Mouse (Mus musculus): Measurements from ENCODE around the gene Zfp800.

The Zfp800 gene

DNA sequence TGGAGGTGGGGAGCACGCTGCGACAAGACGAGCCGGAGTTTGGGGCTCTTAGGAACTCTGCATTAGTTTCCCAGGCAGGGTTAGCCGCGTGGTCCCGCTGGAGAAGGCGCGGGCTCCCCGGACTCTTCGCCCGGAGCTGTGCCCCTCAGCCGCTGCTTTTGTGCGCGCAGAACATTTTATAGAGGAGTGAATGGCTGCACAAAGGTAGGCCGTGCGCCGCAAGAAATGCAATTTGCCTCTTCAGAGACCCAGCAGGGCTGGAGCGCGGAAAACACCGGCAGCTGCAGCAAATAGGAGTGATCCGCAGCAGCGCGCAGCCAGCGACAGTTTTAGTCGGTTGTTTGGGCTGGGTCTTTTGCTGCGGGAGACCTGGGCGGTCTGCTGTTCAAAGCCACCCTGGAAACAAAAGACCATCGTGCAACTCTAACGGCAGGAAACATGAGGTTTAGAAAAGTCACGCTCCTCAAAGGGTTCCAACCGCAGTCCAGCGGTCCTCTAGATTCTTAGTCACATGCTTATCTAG lies at the start of gene Zfp800:
Zfp800 (minus strand) TSS at position 325 of the 523 bp plus-strand sequence.
- peak; percentile 53 for DNase-seq (ENCODE audit: low read depth)

DNA sequence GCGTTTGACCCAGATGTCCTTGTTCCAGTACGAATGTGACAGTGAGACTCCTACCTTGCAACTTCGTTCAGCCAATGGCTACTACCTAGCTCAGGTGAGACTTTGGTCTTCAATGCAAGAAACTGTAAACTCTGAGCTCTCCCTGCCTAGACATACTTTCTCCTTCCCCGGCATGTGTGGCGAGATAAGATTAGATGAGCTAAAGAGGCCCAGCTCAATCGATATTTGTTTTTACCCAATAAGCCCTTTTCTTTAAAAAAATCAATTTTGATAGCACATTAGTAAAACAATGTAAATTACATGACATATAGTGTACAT lies 33.7 kb upstream of the Zfp800 start:
- DNase-seq (ENCODE audit: low read depth): no peak

DNA sequence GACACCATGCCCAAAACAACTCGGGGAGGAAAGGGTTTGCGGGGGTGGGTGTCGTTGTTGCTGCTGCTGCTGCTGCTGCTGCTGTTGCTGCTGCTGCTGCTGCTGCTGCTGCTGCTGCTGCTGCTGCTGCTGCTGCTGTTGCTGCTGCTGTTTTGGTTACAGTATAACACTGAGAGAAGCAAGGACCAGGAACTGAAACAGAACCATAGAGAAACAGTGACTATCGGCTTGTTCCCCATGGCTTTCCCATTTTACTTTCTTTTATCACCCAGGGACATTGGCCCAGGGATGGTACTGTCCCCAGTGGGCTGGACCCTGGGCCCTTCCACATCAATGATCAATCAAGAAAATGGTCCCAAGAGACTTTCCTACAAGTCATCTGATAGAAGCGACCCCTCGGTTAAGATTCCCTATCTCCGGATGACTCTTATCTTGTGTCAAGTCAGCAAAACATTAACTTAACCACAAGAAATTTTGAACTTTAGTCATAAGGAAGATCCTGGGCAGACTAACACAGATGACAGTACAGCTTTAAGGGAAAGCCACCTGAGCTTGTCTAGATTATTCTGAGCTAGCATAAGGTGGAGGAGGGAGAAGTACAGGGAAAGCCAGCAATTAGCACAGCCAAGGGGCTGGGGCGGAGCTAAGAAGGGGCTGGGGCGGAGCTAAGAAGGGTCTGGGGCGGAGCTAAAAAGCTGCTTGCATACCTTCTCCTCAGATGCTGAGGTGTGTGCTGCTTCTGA lies 33.2 kb upstream of the Zfp800 start:
- DNase-seq (ENCODE audit: low read depth): no peak

DNA sequence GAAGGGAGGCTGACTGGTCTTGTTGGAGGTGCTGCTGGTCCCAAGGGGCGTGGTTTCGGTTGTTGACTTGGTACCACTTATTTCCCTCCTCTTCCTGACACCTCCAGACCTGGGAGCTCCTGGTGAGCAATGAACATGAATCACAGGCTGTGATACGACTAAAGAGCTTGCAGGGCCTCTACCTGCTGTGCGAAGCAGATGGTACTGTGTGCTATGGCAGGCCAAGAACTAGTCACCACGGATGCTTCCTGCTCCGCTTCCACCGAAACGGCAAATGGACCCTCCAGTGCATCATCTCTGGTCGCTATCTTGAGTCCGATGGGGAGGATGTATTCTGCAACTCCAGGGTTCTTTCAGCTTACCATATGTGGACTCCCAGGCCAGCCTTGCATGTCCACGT lies 32.1 kb upstream of the Zfp800 start:
- no peak for DNase-seq (ENCODE audit: low read depth)

DNA sequence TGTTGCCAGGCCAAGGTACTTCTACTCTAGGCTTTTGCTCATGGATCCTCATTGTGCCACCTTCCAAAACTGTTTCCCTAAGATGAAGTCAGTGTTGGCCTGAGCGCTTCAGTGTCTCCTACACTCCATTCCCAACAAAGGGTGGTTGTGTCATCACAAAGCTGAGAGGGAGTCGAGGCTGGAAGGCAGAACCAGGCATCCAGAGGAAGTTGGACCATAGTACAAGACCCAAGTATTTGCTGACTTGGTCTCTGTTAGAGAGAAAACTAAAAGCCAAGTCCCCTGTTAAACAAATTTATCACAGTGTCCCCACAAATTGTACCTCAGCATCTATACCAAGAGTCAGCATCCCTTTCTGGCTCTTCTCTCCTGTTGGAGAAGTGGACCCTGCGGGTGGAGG lies 30.5 kb upstream of the Zfp800 start, which contains the start of gene Gcc1:
Gcc1 (minus strand) TSS at position 101 of the 400 bp plus-strand sequence.
- no peak for DNase-seq (ENCODE audit: low read depth)

DNA sequence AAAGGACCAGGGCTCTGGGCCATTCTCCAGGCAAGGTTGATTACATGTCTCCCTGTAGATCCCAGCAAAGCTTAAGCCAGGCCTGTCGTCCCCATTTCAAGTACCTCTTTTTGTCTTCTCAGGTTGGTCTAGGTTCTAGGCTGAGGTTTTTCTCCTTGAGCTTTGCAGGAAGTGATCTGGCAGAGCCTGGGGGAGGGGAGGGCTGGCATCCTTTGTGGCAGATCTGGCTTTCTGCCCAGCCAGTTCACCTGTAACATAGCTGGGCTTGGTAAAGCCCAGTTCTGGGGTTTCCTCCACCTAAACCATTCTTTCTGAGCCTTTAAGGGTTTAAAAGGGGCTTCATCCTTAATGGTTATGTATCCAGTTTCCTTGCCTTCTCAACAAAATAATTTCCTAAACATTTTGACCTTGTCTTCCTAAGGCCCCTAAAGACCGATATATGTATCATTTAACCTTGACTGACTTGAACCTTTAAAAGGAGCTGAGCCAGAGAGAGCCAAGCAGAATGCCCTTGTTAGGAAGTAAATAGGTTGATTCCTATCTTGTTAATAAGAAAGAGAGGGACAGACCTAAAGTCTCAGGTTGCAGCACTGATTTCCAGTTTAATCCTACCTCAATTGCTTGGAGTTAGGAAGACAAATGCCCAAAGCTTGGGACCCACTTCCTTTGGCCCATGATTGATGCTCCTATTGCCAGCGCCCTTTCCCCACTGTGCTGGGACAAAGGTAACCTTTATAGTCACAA lies 29.5 kb upstream of the Zfp800 start, which contains the start of gene Fscn3:
Fscn3 (plus strand) TSS at position 694 of the 744 bp plus-strand sequence.
- DNase-seq (ENCODE audit: low read depth): peak; percentile 80

DNA sequence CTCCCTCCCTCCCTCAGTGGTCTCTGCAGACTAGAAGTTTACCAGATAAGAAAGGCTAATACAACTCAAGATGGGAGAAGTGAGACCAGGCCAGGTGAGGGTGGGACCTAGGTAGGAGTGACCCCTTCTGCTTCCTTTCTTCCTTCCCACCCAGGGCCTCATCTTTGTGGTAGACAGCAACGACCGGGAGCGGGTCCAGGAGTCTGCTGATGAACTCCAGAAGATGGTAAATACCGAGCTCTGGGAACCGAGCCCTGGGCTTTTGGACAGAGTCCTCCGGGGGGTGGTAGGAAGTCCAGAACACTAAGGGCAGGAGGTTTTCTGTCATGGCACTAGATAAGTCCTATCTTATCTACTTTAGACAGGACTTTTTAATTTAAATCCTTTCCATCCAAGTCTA lies 27.2 kb upstream of the Zfp800 start:
- no peak for DNase-seq (ENCODE audit: low read depth)

DNA sequence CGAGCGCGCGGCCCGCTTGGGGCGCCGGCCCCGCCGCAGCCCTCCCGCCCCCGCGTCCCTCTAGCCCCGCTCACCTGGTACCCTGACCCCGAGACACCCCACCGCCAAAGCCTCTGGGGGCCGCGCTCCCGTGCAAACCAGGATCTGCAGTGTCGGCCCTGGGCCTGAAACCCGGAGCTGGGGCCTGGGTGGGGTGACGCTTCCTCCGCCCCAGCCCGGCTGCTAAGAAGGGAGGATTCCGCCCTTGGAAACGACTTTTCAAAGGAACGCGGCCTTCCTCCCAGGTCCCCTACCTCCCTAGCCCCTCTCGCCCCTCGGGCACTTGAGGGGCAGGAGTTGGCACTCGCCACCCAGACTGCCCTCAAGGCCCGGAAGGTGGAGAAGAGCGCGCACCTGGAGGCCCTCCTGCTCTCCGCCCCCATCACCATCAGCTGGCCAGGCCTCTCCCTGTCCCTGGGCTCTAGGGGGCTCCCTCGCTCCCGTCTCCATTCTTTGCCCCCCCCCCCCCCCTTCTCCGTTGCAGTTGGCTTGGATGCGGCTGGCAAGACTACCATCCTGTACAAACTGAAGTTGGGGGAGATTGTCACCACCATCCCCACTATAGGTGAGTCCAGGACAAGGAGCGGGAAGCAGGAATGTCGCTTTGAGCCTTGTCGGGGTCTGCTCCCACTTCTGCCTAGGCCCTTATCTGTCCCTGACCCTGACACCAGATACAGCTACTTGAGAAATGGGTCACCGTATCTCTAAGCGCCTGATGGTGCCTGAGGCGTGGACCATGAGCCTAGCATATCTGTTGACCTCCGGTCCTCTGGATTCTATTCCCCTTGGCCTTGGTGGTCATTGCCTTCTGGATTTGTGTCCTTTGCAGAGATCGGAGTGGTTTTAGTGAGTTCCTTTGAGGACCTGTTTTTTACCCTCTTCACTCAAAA lies 26.2 kb upstream of the Zfp800 start:
- DNase-seq (ENCODE audit: low read depth): peak; percentile 67

DNA sequence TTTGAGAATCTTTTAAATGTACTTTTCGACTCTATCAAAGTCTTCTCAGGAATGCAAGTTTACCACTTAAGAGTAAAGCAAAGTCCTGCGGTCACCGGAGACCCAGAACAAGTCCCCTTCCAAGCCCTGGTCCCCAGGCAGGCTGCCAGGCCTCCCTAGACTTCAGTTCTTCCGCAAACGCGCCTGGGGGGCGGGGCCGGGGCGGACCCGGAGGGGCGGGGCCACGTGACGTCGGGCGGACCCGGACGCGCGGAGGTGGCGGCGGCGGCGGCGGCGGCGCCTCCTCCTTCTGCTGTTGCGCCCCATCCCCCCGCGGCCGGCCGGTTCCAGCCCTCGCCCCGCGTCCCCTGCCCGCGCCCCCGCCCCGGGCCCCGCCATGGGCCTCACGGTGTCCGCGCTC lies 25.5 kb upstream of the Zfp800 start, which contains the start of gene Arf5:
Arf5 (plus strand) TSS at position 248 of the 400 bp plus-strand sequence.
- peak; percentile 92 for DNase-seq (ENCODE audit: low read depth)

DNA sequence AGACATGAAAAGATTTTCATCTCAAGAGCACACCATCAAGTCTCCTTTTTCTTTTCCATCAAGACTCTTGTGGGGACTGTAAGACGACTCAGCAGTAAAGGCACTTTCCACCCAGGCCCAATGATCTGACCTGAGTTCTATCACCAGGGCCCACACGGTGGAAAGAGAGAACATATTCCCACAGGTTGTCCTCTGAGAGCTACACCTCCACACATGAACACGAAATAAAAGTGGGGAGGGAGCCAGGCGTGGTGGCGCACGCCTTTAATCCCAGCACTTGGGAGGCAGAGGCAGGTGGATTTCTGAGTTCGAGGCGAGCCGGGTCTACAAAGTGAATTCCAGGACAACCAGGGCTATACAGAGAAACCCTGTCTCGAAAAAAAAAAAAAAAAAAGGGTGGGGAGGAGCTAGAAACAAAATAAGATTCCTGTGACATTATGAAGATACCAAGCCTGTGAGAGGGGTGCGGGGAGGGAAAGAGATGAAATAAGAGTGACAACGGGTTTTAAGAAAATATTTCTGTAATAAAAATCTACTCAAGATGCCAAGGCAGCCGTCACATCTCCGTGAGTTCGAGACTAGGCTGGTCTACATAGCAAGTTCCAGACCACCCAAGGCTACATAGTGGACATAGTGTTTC lies 25.0 kb upstream of the Zfp800 start:
- DNase-seq (ENCODE audit: low read depth): no peak

DNA sequence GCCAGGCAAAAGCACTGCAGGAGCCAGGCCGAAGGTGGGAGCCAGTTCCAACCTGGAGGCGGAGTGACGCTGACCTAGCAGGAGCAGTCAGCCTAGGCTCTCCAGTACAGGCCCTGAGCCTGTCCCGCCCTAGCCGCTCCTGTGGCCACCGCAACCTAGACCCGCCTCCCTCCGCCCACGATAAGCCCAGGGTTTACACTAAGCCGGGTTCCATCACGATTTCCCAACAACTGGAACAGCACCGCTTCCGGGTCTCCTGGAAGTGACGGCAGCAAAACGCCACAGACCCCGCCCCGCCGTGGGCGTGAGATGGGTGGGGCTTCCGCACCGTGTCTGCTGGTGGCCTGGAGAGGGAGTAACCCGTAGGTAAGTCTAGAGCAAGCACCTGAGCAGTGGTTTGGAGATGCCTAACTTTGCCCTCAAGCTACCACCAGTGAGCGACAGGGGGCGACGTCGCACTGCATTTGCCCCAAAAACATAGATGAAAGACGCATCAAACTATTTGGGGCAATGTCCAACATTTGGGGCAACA lies 23.7 kb upstream of the Zfp800 start:
- peak; percentile 99 for DNase-seq (ENCODE audit: low read depth)

DNA sequence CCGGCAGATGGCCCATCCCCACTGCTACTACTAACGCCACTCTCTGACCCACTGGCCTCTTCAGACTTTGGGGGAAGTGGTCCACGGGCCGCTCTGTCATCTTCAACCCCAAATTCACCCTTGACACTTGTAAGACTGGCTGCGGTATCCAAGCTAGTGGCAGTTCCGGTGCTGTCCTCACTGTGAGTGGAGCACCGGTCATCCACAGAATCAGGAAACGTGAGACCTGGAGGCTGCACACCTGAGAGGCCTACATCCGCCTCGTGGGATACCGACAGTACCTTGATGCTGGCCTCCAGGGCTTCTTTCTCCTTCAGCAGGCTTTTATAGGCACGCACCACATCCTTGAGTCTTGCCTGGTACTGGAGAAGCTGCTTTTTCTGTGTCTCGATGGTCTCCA lies 23.1 kb upstream of the Zfp800 start:
- peak; percentile 33 for DNase-seq (ENCODE audit: low read depth)

DNA sequence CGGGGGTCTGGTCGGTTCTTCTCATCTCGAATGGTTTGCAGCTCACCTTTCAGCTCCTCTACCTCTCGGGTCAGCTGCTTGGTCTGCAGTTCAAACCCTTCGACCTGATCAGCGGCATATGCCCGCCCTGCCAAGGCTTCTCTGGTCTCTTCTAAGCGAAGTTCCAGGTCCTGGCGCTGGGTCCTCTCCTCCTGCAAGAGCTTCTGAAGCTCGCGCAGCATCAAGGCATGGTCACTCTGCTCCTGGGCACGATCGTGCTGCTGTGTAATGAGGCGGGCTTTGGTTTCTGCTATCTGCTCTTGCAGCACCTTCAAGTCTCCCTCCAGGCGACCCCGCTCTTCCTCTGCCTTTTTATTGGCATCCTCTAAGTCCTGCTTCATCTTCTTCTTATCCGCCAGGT lies 22.6 kb upstream of the Zfp800 start:
- DNase-seq (ENCODE audit: low read depth): no peak

DNA sequence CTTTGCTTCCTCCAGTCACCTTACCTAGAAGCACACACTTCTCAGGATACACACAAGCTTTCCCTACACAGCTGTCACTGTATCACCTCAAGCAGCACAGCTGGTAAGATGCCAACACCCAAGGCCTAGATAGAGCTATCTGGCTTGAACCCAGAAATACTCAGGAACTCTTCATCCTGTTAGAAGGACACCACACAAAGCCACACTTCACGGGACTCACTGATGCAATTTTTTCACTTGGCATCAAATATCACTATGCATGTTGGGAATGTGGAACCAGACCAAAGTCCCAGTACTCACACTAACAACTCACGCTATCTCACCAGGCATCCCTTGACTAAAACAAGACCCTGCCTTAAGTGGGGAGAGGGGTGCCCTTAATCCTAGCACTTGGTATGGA lies 21.9 kb upstream of the Zfp800 start:
- DNase-seq (ENCODE audit: low read depth): no peak

DNA sequence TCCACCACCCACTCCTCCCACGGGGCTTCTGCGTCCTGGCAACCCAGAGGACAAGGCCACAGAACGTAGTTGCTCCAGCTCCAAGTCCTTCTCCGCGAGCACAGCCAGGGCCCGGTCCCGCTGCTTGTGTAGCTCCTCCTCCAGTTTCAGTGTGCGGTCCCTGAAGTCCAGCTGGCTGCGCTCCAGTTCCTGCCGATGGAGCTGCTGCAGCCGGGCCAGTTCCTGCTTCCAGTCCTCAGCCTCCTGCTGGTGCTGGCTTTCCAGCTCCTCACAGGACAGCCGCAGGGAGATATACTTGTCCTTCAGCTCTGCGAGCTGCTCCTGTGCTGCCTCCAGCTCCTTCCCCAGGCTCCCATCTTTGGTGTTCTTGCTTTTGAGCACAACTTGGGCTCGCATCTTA lies 20.6 kb upstream of the Zfp800 start:
- no peak for DNase-seq (ENCODE audit: low read depth)

DNA sequence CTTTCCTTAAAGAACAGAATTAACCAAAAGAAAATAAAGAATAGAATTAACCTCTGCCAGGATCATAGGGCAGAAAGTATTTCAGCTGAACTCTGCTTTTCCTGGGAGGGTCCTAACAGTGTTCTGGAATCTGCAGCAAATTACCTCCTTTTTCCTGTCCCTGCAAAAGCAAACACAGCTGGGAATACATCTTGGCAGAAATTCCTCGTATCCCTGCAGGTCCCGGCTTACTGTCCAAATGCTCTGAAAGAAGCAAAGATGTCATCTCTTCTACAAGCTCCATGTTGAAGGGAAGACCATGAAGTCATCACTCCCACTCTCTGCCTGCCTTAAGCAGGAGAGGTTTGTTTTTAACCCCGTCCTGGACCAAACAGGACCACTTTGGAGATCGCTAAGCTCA lies 19.2 kb upstream of the Zfp800 start:
- DNase-seq (ENCODE audit: low read depth): no peak

DNA sequence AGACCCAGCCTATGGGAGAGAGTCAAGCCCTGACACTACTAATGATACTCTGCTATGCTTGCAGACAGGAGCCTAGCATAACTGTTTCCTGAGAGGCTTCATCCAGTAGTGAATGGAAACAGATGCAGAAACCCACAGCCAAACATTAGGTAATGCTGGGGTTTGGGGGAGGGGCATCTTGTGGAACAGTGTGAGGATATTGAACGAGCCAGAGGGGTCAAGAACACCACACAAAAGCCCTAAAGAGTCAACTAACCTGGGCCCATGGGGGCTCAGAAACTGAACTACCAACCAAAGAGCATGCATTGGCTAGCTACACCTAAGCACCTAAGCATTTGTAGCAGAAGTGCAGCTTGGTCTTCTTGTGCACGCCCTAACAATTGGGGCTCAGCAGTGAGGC lies 13.4 kb upstream of the Zfp800 start:
- DNase-seq (ENCODE audit: low read depth): no peak

DNA sequence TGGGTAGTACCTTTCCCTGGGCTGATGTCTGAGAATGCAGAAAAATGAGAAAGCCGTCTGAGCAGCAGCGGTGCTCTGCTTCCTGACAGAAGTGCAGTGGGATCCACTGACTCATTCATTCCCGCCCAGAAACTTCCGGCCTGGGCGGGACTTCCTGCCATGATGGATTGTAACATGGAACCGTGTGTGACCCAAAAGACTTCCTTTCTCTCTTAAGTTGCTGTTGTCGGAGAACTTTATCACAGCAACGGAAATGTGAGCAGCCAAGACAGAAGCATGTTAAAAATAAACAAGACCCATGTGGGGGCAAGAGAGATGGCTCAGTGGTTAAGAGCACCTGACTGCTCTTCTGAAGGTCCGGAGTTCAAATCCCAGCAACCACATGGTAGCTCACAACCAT lies 12.2 kb upstream of the Zfp800 start:
- DNase-seq (ENCODE audit: low read depth): peak; percentile 62

DNA sequence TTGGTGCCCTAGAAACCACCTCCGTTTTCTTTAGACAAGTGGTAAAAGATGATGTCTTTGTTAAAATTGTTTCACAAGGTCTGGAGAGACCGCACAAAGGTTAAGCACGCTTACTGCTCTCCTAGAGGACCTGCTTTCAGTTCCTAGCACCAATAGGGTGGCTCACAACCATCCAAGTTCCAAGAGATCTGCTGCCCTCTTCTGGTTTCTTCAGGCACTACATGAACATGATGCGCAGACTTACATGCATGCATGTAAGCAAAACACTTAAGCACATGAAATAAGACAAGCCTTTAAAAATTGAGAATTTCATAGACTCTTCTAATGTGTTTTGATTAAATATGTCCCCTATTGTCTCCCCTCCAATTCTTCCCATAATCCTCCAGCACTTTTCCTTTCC lies 2.0 kb upstream of the Zfp800 start:
- peak; percentile 60 for DNase-seq (ENCODE audit: low read depth)

DNA sequence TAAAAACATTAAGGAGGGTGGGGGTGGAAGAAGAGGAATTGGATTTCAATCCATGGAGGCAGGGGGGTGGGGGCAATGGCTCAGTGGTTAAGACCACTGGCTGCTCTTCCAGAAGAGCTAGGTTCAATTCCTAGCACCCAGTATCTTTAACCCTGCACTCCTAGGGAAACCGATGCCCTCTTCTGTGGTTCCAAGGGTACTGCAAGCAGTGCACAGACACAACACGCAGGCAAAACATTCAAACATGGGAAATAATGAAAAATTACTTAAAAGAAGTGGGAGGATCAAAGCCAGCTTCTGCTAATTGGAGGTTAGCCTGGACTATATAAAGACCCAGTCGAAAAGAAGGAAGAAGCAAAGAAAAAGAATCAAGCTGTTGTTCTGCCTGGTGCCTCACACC lies 921 bp upstream of the Zfp800 start:
- peak; percentile 18 for DNase-seq (ENCODE audit: low read depth)

DNA sequence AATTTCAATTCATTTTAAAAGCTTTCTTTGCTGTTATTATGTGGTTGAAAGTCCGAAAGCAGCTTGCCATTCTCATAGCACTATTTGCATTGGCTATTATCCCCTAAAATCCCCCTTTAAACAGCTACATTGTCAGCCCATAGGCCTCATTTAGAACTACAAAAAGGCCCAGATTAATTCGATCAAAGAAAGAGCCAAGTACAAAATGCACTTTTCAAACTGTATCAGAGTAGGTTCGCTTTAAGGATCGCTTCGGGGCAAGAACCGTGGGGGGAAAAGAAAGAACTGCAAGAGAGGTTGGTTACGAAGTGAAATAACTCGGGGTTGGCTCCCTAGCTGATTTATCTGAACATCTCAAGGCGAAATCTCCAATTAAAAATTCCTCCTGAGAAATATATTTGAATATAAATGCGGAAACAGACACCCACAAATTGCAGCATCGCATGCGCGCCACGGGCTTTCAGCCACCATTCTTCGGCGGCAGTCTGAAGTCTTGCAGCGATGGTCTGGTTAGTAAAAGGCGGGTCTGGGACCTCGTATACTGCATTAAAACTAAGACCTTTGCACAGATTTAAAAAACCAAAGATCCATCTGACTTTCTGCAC lies 850 bp downstream of the Zfp800 start:
- DNase-seq (ENCODE audit: low read depth): peak; percentile 34

All from naive thymus-derived CD4-positive, alpha-beta T cell, adult 2 months (primary cell).